Comparison of ENCODE assay signal across 25 mouse cellular contexts in the genomic region with DNA sequence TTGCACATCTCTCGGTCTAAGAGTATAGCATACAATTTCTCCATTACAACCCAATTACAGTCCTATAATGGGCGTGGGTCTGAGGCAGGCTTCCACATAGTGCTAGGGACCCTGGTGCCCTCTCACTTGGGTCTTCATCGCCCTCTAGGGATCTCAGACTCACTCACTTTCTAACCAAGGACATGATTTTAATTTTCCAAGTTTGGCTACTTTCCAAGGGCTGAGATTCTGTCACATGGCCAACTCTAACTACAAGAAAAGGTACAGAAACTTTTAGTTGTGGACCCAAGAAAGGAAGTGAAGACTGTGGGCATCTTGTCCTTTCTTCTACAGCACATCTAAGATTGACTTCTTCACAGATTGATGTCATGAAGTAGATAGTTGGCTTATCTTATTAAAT.
A peak's percentile ranks its signal among the peaks of the same experiment; 100 is the strongest.
DNase-seq lines count a peak whose midpoint lies in the region; ATAC-seq and TF ChIP-seq lines count a peak whose summit lies in the region.
"Had no signal": no experiment of that assay in that cellular context is flagged by ENCODE, and none has a peak within 500 bp of the region (broad histone marks: within the 10 kb centered on the region; RNA-seq: fewer than 3 reads in every experiment).

No protein-coding gene starts in this region.

- no peak overlapping the region for H3K4me3 ChIP-seq in kidney, adult 2 months (ENCODE audit: insufficient read depth, low read depth, low read length)
- H3K4me3 ChIP-seq in lung, embryonic 14.5 days (ENCODE audit: low read depth, low read length): no peak overlapping the region
- H3K4me3 ChIP-seq: embryonic facial prominence, embryonic 13.5 days; forebrain, embryonic 10.5 days; forebrain, embryonic 13.5 days; heart, embryonic 12.5 days; heart, embryonic 15.5 days; hindbrain, embryonic 10.5 days; hindbrain, embryonic 13.5 days; intestine, embryonic 15.5 days had no signal

- no peak overlapping the region for H3K4me2 ChIP-seq in lung, embryonic 14.5 days
- H3K4me2 ChIP-seq: embryonic facial prominence, embryonic 13.5 days; forebrain, embryonic 13.5 days; heart, embryonic 12.5 days; heart, embryonic 15.5 days; hindbrain, embryonic 13.5 days; intestine, embryonic 15.5 days had no signal

- H3K27ac ChIP-seq in kidney, adult 2 months (ENCODE audit: insufficient read depth, low read depth, low read length): no peak overlapping the region
- no peak overlapping the region for H3K27ac ChIP-seq in lung, embryonic 14.5 days (ENCODE audit: low read depth)
- H3K27ac ChIP-seq: embryonic facial prominence, embryonic 13.5 days; forebrain, embryonic 10.5 days; forebrain, embryonic 13.5 days; heart, embryonic 15.5 days; hindbrain, embryonic 10.5 days; intestine, embryonic 15.5 days had no signal

- no peaks in the 10 kb centered on the region for H3K27me3 ChIP-seq in kidney, adult 2 months (replicated peaks; ENCODE audit: control insufficient read depth, insufficient read depth, low read length)
- H3K27me3 ChIP-seq in lung, embryonic 14.5 days (ENCODE audit: insufficient read depth, low read length): no peaks in the 10 kb centered on the region
- H3K27me3 ChIP-seq: embryonic facial prominence, embryonic 13.5 days; forebrain, embryonic 13.5 days; heart, embryonic 15.5 days; hindbrain, embryonic 13.5 days; intestine, embryonic 15.5 days had no signal

- H3K4me1 ChIP-seq in kidney, adult 2 months (ENCODE audit: control insufficient read depth, insufficient read depth, low read length): no peaks in the 10 kb centered on the region
- no peaks in the 10 kb centered on the region for H3K4me1 ChIP-seq in lung, embryonic 14.5 days (ENCODE audit: insufficient read depth)
- H3K4me1 ChIP-seq: embryonic facial prominence, embryonic 13.5 days; heart, embryonic 12.5 days; heart, embryonic 15.5 days; intestine, embryonic 15.5 days had no signal

- H3K36me3 ChIP-seq in kidney, adult 2 months (ENCODE audit: control insufficient read depth, insufficient read depth, low read length): no peaks in the 10 kb centered on the region
- H3K36me3 ChIP-seq in lung, embryonic 14.5 days (ENCODE audit: insufficient read depth): no peaks in the 10 kb centered on the region
- H3K36me3 ChIP-seq: embryonic facial prominence, embryonic 13.5 days; forebrain, embryonic 10.5 days; heart, embryonic 12.5 days; heart, embryonic 15.5 days; hindbrain, embryonic 10.5 days; hindbrain, embryonic 13.5 days; intestine, embryonic 15.5 days had no signal

- TF ChIP-seq POLR2A in kidney, adult 2 months (IDR thresholded peaks at IDR 0.05; ENCODE audit: low read depth, low read length): no peak

- ATAC-seq in lung, embryonic 14.5 days (ENCODE audit: insufficient read depth): no peak
- ATAC-seq: CD4-positive, CD25-positive, alpha-beta regulatory T cell, adult 4 months; forebrain, embryonic 13.5 days; forebrain, embryonic 16.5 days; hindbrain, embryonic 16.5 days; intestine, embryonic 15.5 days had no signal

- no peak overlapping the region for H3K9ac ChIP-seq in lung, embryonic 14.5 days
- H3K9ac ChIP-seq: embryonic facial prominence, embryonic 13.5 days; forebrain, embryonic 13.5 days; heart, embryonic 12.5 days; heart, embryonic 15.5 days; hindbrain, embryonic 13.5 days; intestine, embryonic 15.5 days had no signal

- WGBS in kidney, adult 2 months: 83% methylated on average over 3 of the region's 3 CpGs
- whole genome bisulfite sequencing in lung, embryonic 14.5 days: 73% methylated on average over 3 of the region's 3 CpGs

- peak; percentile 26 for DNase-seq in adrenal gland, postnatal 14 days
- no peak for DNase-seq in adrenal gland, postnatal 25 days
- DNase-seq in kidney, adult 2 months: peak; percentile 5
- no peak for DNase-seq in kidney, adult 8-10 months
- DNase-seq in lung, embryonic 14.5 days: peak; percentile 53
- DNase-seq in lung, postnatal 14 days: no peak
- DNase-seq: cerebellum, adult 11 months; cerebellum, adult 2 months; cerebellum, adult 9-11 months; cerebellum, postnatal 25 days; gastrocnemius, postnatal 10 days; gastrocnemius, postnatal 36 days; heart, postnatal 10 days; heart, postnatal 36 days had no signal

- no peaks in the 10 kb centered on the region for H3K9me3 ChIP-seq in lung, embryonic 14.5 days (ENCODE audit: low read depth, low read length)
- H3K9me3 ChIP-seq: embryonic facial prominence, embryonic 13.5 days; forebrain, embryonic 10.5 days; forebrain, embryonic 13.5 days; heart, embryonic 12.5 days; heart, embryonic 15.5 days; hindbrain, embryonic 10.5 days; hindbrain, embryonic 13.5 days; intestine, embryonic 15.5 days had no signal

- TF ChIP-seq CTCF in kidney, adult 2 months (conservative IDR thresholded peaks at IDR 0.05; ENCODE audit: insufficient read depth, insufficient read length, low read depth, low read length): no peak
- no peak for TF ChIP-seq CTCF in lung, embryonic 14.5 days (IDR thresholded peaks at IDR 0.05; ENCODE audit: low read depth)

Comparison
In these comparisons a context has a peak if more than half of its experiments do, and no peak if none do; other contexts are left out.
1. DNase-seq: peak in adrenal gland, postnatal 14 days (single experiment), kidney, adult 2 months (single experiment) and lung, embryonic 14.5 days (single experiment); none in adrenal gland, postnatal 25 days (single experiment), kidney, adult 8-10 months (0 of 2) and lung, postnatal 14 days (single experiment).